Mouse (Mus musculus) stomach, postnatal 0 days (tissue): Measurements from ENCODE around the gene Kif23. TPM values are rescaled to one million over a fixed set of nuclear protein-coding genes. Genes with fewer than 3 reads are reported as not detected.

Source experiments
- ATAC-seq: fragments of 200-750 bp; cut with Nextera tagmentation; 2 replicates; pipeline ENCODE4 v1.8.0; 2017; ENCODE audit not compliant: low FRiP score, low TSS enrichment
- DNase-seq: peaks from one replicate; pipeline ENCODE4 v3.0.0-alpha.2; 2016; ENCODE audit warnings: low spot score
- H3K27ac ChIP-seq: fragments of 300-500 bp; sonication (generic); replicated peaks from 2 replicates; pipeline ENCODE4 v1.5.1; 2014; ENCODE audit warnings: mild to moderate bottlenecking, control low read depth
- H3K27me3 ChIP-seq: fragments of 300-500 bp; sonication (generic); 2 replicates; pipeline ENCODE4 v1.6.1; 2014; ENCODE audit warnings: low read length; ENCODE audit not compliant: control insufficient read depth, insufficient read depth
- H3K36me3 ChIP-seq: fragments of 300-500 bp; sonication (generic); 2 replicates; pipeline ENCODE4 v1.6.1; 2014; ENCODE audit warnings: low read length, mixed read lengths; ENCODE audit not compliant: control insufficient read depth, insufficient read depth
- H3K4me1 ChIP-seq: fragments of 300-500 bp; sonication (generic); replicated peaks from 2 replicates; pipeline ENCODE4 v1.6.1; 2014; ENCODE audit warnings: antibody characterized with exemption; ENCODE audit not compliant: control insufficient read depth, insufficient read depth
- H3K4me2 ChIP-seq: fragments of 300-500 bp; sonication (generic); replicated peaks from 2 replicates; pipeline ENCODE4 v1.6.1; 2014; ENCODE audit warnings: low read depth, mild to moderate bottlenecking, control low read depth, moderate library complexity
- H3K4me3 ChIP-seq: fragments of 300-500 bp; sonication (generic); 2 replicates; pipeline ENCODE4 v1.5.1; 2014; ENCODE audit warnings: low read depth, low read length, control low read depth
- H3K9ac ChIP-seq: fragments of 300-500 bp; sonication (generic); 2 replicates; pipeline ENCODE4 v1.6.1; 2014; ENCODE audit warnings: mild to moderate bottlenecking, low read length, control low read depth, mixed read lengths
- H3K9me3 ChIP-seq: fragments of 300-500 bp; sonication (generic); 2 replicates; pipeline ENCODE4 v1.6.1; 2016; ENCODE audit warnings: low read length; ENCODE audit not compliant: control insufficient read depth
- CTCF ChIP-seq: IDR thresholded peaks from 2 replicates; pipeline ENCODE4 v1.5.1; 2016; ENCODE audit warnings: antibody characterized with exemption, low read depth, mild to moderate bottlenecking, moderate library complexity
- EP300 ChIP-seq: optimal IDR thresholded peaks from 2 replicates; pipeline ENCODE3; 2016; ENCODE audit warnings: antibody characterized with exemption
- WGBS: fragments of 180-500 bp; shearing (Covaris S2); extraction: QIAGEN DNeasy Blood & Tissue Kit; methylation state at CpG from one replicate; pipeline ENCODE4 v1.1.7; 2014; 5-methylcytosine and 5-hydroxymethylcytosine counted together
- polyA plus RNA-seq: library from polyadenylated mRNA; unstranded; fragments of >200 nt; fragmentation: Nextera tagmentation; extraction: Ambion mirVana; gene quantifications from 2 replicates; pipeline ENCODE4 v1.2.1, GENCODE M21; 2015

The Kif23 gene
- polyA plus RNA-seq, 1 experiment from 2014 or later = 25.1 TPM

DNA sequence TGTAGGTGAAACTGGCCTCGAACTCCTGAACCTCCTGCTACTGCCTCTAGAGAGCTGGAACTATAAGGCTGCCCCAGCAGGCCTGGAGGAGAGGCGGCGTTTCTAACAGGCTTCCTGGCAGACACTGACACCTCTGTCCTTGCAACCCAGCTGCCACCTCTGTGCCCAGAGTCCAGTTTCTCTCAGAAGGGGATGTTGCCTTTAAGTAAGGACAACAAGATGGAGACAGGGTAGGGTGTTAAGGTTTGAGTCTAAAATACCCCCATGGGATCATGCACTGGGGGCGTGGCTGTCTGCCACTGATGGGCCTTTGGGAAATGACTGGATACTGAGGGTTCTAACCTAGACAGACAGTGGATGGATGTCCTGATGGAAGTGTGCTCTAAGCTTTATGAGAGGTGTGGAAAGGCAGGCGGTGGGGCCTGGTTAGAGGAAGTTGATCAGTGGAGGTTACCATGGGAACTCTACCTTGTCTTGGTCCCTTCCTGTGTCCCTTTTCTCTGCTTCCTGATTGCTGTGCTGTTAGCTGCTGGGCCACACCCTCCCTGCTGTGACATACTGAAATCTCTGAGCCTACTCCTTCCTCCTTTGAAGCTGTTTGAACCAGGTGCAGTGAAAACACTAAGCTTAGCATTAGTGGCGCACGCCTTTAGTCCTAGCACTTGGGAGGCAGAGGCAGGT is 36.5 kb upstream of the Kif23 start:
- TF ChIP-seq EP300 (no peak), CTCF (no peak)
- no peaks in the 10 kb centered on the region for H3K4me1 ChIP-seq
- no peak for DNase-seq
- 86% methylated on average over 7 of the region's 7 CpGs for WGBS
- no peak overlapping the region for H3K4me3 ChIP-seq
- no peak overlapping the region for H3K27ac ChIP-seq
- no peaks in the 10 kb centered on the region for H3K9me3 ChIP-seq
- ATAC-seq = peak; percentile 36; the same call in 1 of the 2 replicates
- H3K36me3 ChIP-seq = no peaks in the 10 kb centered on the region; the same call in 1 of the 2 replicates
- no peaks in the 10 kb centered on the region for H3K27me3 ChIP-seq
- H3K9ac ChIP-seq = no peak overlapping the region
- no peak overlapping the region for H3K4me2 ChIP-seq

DNA sequence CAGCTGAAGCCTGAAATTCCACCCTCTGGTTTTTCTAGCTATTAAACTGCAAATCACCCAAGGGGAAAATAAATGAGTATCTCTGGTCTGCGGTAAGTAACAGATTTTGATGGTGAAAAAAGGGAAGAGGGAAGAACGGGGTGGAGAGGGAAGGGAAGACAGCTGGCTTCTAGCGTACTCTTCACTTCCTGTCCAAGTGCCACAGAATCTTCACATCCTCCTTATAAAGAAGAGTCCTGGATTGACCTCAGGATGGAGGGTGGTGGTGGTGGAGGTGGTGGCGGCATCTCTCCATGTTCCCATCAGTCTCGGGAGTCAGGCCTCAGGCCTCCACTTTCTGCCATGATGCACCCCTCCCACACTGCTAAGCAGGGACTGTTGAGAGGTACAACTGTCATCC is 35.3 kb upstream of the Kif23 start:
- H3K4me1 ChIP-seq = no peaks in the 10 kb centered on the region
- H3K27ac ChIP-seq = no peak overlapping the region
- H3K9ac ChIP-seq = no peak overlapping the region
- 73% methylated on average over 5 of the region's 5 CpGs for whole genome bisulfite sequencing
- DNase-seq (no peak), ATAC-seq (no peak)
- H3K4me3 ChIP-seq = no peak overlapping the region
- TF ChIP-seq EP300 = no peak
- TF ChIP-seq CTCF = no peak
- no peak overlapping the region for H3K4me2 ChIP-seq
- H3K27me3 ChIP-seq = no peaks in the 10 kb centered on the region
- no peaks in the 10 kb centered on the region for H3K36me3 ChIP-seq
- no peaks in the 10 kb centered on the region for H3K9me3 ChIP-seq

DNA sequence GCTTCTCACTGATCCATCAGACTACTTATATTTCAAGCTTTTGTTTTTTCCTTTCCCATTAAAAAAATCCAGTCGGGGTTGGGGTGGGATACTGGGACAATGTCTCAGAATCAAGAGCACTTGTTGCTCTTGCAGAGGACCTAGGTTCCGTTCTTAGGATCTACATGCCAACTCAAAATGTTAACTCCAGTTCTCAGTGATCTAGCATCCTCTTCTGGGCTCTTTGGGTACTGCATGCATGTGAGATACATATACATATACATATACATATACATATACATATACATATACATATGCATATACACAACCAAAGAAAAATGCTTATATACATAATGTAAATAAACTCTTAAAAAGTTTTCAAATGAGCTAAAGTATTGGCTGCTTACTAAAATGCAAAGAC is 33.4 kb upstream of the Kif23 start:
- H3K9ac ChIP-seq = no peak overlapping the region
- H3K27me3 ChIP-seq = no peaks in the 10 kb centered on the region
- H3K27ac ChIP-seq = no peak overlapping the region
- DNase-seq = no peak
- 92% methylated on average over 2 of the region's 2 CpGs for WGBS
- H3K4me2 ChIP-seq = no peak overlapping the region
- H3K36me3 ChIP-seq = no peaks in the 10 kb centered on the region
- peak; percentile 50 for TF ChIP-seq CTCF
- TF ChIP-seq EP300 = no peak
- no peak for ATAC-seq
- no peaks in the 10 kb centered on the region for H3K9me3 ChIP-seq
- H3K4me1 ChIP-seq = no peaks in the 10 kb centered on the region
- H3K4me3 ChIP-seq = no peak overlapping the region

DNA sequence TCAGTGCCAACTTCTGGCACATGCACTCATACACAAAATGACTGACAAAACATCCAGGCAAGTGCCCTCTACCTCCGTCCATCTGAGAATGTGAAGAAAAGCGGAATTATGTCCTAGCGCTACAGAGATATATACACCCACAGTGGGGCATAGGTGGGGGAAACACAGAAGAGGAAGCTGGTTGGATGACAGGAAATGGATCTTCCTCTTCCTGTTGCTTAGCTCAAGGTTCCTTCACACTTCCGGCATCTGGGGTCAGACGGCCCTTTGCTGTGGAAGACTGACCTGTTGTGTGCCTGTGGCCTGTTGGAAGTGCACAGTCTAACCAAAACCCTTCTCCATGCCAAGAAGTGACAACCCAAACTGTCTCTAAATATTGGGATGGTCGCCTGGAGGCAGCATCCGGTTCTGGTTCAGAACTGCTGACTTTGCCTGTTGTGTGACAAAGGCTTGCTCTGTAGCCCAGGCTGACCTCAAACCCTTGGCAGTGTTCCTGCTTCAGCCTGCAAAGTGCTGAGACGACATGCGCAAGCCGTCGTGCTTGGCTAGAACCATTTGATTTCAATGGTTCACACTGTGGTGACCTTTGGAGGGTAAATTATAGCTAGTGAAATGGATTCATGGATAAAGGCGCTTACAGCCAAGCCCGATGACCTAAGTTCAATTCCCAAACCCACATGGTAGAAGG is 30.8 kb upstream of the Kif23 start:
- ATAC-seq (no peak), DNase-seq (no peak)
- WGBS = 87% methylated on average over 13 of the region's 13 CpGs

DNA sequence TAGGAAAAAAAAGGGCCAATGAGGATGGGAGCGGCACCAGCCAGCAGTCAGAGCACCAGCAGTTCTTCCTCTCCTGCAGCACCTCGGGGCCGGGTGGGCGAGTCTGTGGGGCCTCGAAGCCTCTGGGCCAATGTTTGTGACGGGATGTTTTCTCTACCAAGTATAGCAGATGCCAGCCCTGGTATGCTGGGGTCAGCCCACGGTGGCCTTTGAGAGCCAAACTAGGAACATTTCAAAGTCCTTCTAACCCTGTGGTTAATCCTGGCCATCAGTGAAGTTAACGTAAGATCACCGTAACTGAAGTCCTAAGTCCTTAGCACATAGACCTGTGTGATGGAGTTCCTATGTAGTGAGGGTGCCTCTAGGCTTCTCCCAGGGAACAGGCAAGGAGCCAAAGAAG is 25.5 kb upstream of the Kif23 start:
- H3K36me3 ChIP-seq = no peaks in the 10 kb centered on the region
- no peak overlapping the region for H3K4me2 ChIP-seq
- H3K9ac ChIP-seq = no peak overlapping the region
- TF ChIP-seq CTCF (no peak), EP300 (no peak)
- no peaks in the 10 kb centered on the region for H3K9me3 ChIP-seq
- H3K27ac ChIP-seq = no peak overlapping the region
- ATAC-seq (no peak), DNase-seq (no peak)
- no peaks in the 10 kb centered on the region for H3K27me3 ChIP-seq
- no peaks in the 10 kb centered on the region for H3K4me1 ChIP-seq
- no peak overlapping the region for H3K4me3 ChIP-seq
- 56% methylated on average over 9 of the region's 9 CpGs for WGBS

More for the DNA sequence above, 30.8 kb upstream of the Kif23 start:
- no peaks in the 10 kb centered on the region for H3K36me3 ChIP-seq
- H3K9ac ChIP-seq = no peak overlapping the region
- TF ChIP-seq CTCF (no peak), EP300 (no peak)
- no peak overlapping the region for H3K4me2 ChIP-seq
- no peak overlapping the region for H3K4me3 ChIP-seq
- no peaks in the 10 kb centered on the region for H3K27me3 ChIP-seq
- H3K27ac ChIP-seq = no peak overlapping the region
- no peaks in the 10 kb centered on the region for H3K9me3 ChIP-seq
- no peaks in the 10 kb centered on the region for H3K4me1 ChIP-seq

DNA sequence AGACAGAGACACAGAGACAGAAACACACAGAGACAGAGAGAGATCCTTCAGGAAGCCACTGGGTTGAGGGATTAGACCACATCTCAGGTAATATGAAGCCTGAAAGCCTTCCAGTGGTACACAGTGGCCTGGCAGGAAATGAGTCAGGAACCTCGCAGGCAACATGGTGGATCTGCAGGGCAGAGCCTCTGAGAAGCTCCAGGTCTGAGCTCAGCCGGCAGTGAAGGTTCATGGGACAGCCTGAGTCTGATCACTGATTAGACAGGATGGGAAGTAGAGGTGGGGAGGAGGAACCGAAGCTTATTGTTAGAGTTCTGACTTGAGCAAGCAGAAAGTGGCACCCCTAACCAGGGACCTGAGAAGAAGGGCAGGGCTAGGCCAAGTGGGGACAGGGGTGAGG is 24.5 kb upstream of the Kif23 start:
- no peaks in the 10 kb centered on the region for H3K4me1 ChIP-seq
- no peak overlapping the region for H3K4me2 ChIP-seq
- DNase-seq (no peak), ATAC-seq (no peak)
- H3K9ac ChIP-seq = no peak overlapping the region
- no peak overlapping the region for H3K27ac ChIP-seq
- no peaks in the 10 kb centered on the region for H3K36me3 ChIP-seq
- WGBS = 67% methylated on average over 3 of the region's 3 CpGs
- no peaks in the 10 kb centered on the region for H3K9me3 ChIP-seq
- no peaks in the 10 kb centered on the region for H3K27me3 ChIP-seq
- TF ChIP-seq EP300 = no peak
- H3K4me3 ChIP-seq = no peak overlapping the region
